Mouse (Mus musculus): ENCODE data around the gene Chn2. TPM values are rescaled to one million over a fixed set of nuclear protein-coding genes. Genes with fewer than 3 reads are reported as not detected.
A peak's percentile ranks its signal among the peaks of the same experiment; 100 is the strongest.

The Chn2 gene
- 11.9 and 12.4 TPM in 2 replicates for polyA plus RNA-seq (2015; fragmentation: Nextera tagmentation; extraction: Ambion mirVana)

DNA sequence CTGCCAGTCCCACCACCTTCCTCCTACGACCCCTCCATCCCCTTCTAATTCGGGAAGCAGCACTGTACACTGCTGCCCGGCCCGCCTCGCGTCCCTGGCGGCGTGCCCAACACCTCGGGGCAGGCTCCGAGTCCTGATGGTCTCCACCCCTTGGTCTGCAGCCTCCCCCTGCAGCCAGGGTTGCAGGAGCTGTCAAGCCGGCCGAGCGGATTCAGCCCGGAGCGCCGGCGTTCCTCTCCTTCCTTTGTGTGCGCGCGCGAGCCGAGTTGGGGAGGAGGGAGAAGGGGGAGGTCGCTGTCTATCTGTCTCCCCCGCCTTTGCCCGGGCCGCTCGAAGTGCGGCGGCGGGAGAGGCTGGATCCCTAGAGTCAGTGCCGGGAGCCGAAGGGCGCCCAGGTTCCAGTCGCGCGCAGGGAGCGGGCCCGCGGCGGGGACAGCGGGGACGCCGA lies at the start of gene Chn2:
Chn2 (plus strand) TSS at position 198 of the 448 bp plus-strand sequence.
- Histone ChIP-seq H3K4me2 (replicated peaks) (peak within 1 kb of the TSS; percentile 92), H3K4me3 (peak within 1 kb of the TSS; percentile 72), H3K27ac (peak within 1 kb of the TSS; percentile 74), H3K9me3 (no peaks in the 10 kb centered on the region; the same call in 1 of the 2 replicates), H3K27me3 (peaks cover 43% of the 10 kb centered on the region), H3K4me1 (peaks cover 30% of the 10 kb centered on the region), H3K9ac (peak within 1 kb of the TSS; percentile 82), H3K36me3 (no peaks in the 10 kb centered on the region)
- peak; percentile 64; the same call in 1 of the 2 replicates for ATAC-seq (ENCODE audit: low FRiP score, low read depth)
- WGBS, result under 1% methylated on average over 33 of the region's 43 CpGs

DNA sequence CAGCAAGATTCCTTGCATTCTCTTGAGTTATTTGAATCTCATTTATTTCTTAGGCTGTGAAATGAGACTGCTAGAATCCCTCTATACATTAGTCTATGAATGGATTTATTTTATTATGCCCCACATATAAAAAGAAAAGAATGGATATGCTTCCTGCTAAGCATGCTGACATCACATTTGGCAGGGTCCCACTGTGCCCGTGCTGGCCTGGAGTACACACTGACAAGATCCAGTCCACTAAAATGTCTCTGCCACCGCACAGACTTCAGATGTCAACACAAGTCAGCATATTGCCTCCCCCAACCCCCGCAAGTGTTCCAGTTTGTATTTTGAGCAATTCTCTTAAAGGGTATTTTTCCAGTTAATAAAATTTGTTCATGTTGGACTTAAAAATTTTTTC lies 47.0 kb upstream of the Chn2 start:
- no peak overlapping the region for H3K27ac ChIP-seq
- no peak for ATAC-seq (ENCODE audit: low FRiP score, low read depth)
- peaks cover 11% of the 10 kb centered on the region for H3K9me3 ChIP-seq
- H3K4me1 ChIP-seq, result peaks cover 5% of the 10 kb centered on the region; the same call in 1 of the 2 replicates
- H3K4me2 ChIP-seq (replicated peaks), result no peak overlapping the region
- WGBS, result 69% methylated on average over 3 of the region's 3 CpGs
- no peaks in the 10 kb centered on the region for H3K27me3 ChIP-seq
- no peak overlapping the region for H3K9ac ChIP-seq
- no peaks in the 10 kb centered on the region for H3K36me3 ChIP-seq
- H3K4me3 ChIP-seq, result no peak overlapping the region

DNA sequence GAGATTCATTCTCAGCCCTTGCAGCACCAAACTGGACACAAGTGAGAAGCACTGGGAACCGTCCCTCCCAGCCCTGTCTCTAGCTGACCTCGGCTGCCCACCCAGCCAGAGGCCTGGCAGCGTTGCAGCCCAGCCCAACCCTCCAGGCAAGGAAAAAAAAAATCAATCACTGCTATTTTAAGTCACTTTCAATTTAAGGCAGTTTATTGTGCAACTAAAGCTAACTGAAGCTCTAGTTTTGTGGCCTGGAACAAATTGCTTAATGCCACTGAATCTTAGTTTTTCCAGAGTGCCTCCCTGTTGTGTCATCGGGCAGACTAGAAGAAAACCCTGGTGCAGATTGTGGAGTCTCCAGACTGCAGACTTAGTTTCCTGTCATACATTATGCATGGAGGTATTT lies 43.8 kb upstream of the Chn2 start:
- Histone ChIP-seq H3K4me3 (no peak overlapping the region), H3K4me2 (replicated peaks) (no peak overlapping the region), H3K4me1 (peaks cover 5% of the 10 kb centered on the region; the same call in 1 of the 2 replicates), H3K9ac (no peak overlapping the region), H3K9me3 (peaks cover 11% of the 10 kb centered on the region), H3K27ac (no peak overlapping the region), H3K27me3 (no peaks in the 10 kb centered on the region), H3K36me3 (no peaks in the 10 kb centered on the region)
- ATAC-seq (ENCODE audit: low FRiP score, low read depth), result no peak
- WGBS, result 48% methylated on average over 4 of the region's 4 CpGs

DNA sequence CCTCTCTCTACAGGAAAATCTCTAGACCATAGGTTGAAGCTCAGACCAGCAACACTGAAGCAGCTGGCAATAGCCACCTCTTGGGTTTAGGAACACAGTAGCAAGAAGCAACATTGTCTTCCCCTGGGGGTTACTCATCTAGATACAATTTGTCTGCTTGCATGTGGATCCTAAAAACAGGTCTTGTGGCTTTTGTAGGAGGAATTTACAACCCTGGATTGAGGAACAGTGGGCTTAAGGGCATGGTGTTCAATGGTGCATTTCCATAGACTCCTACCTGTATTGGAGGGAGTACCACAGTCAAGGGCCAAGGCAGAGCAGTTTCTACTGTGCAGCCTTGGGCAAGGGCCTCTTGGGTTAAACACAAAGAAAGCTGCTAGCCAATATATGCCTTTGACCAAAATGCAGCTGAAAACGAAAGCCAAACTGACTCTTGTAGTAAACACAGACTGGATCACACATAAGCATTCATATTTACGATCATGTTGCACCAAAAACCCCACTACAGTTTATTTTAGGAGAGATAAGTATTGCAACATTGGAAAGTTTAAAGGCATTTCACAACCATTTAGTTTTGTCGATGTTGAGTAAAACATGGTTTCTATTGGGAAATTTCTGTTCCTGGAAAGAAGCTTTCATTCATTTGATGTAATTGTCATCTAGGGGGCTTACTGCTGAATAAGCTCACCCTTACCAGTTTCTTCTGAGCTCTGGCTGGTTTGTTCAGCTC lies 43.0 kb upstream of the Chn2 start:
- Histone ChIP-seq H3K9ac (no peak overlapping the region), H3K27me3 (no peaks in the 10 kb centered on the region), H3K4me3 (no peak overlapping the region), H3K9me3 (peaks cover 11% of the 10 kb centered on the region), H3K36me3 (no peaks in the 10 kb centered on the region), H3K4me1 (peaks cover 5% of the 10 kb centered on the region; the same call in 1 of the 2 replicates), H3K27ac (no peak overlapping the region), H3K4me2 (replicated peaks) (no peak overlapping the region)
- ATAC-seq (ENCODE audit: low FRiP score, low read depth), result no peak
- WGBS, result 85% methylated on average over 3 of the region's 3 CpGs

DNA sequence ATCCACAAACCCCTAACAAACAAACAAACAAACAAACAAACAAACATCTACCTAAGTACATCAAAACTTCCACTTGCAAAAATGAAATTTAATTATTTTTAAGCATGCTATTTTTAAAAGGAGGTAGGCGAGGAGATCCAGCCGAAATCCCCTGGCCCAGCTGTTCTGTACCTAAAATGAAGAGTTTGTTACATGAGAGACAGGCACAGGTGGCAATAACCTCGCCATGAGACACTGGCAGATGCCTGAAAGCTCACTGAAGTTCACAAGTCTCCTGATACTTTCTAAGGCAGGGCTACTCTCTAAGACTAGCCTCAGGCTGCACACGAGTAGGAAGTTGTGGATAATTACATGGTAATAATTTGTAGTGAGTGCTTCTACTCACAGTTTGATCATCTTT lies 34.1 kb upstream of the Chn2 start:
- WGBS, result 55% methylated on average over 4 of the region's 4 CpGs
- no peak overlapping the region for H3K4me2 ChIP-seq (replicated peaks)
- no peak overlapping the region for H3K9ac ChIP-seq
- ATAC-seq (ENCODE audit: low FRiP score, low read depth), result no peak
- H3K27ac ChIP-seq, result no peak overlapping the region
- H3K4me3 ChIP-seq, result no peak overlapping the region
- peaks cover 22% of the 10 kb centered on the region for H3K4me1 ChIP-seq
- no peaks in the 10 kb centered on the region for H3K9me3 ChIP-seq
- peaks cover 5% of the 10 kb centered on the region; the same call in 1 of the 2 replicates for H3K27me3 ChIP-seq
- no peaks in the 10 kb centered on the region for H3K36me3 ChIP-seq

DNA sequence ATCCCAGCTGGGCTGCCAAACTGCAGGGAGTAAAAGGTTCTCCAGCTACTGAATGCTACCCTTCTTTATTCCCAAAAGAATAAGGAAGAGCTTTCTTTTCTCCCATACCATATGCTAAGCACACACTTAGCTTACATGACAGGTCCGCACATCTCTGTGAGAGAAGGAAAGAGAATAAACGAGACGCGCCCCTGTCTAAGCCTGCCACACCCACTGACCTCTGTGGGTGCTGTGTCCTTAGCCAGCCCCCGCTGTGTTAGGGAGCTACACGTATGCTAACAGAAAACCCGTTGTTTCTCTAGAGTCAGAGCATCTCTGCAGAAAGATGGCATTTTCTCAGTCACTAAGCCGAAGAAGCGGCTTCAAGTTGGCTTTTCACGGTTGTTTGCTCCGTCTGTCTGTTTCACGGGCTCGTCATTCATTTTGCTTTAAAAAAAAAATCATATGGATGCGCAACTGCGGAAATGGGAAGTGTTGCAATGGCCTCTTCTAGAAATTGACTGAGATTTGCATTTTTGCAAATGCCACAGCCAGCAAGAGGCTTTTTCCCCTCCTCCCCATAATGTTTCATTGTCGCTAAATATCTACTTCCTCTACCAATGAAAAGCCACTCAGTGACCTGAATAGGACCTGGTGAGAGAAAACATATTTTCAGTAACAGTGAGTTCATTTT lies 30.8 kb upstream of the Chn2 start:
- Histone ChIP-seq H3K36me3 (no peaks in the 10 kb centered on the region), H3K4me3 (no peak overlapping the region), H3K4me2 (replicated peaks) (no peak overlapping the region), H3K27ac (no peak overlapping the region), H3K9ac (no peak overlapping the region), H3K4me1 (peaks cover 28% of the 10 kb centered on the region), H3K27me3 (peaks cover 5% of the 10 kb centered on the region; the same call in 1 of the 2 replicates), H3K9me3 (no peaks in the 10 kb centered on the region)
- ATAC-seq (ENCODE audit: low FRiP score, low read depth), result no peak
- 86% methylated on average over 16 of the region's 16 CpGs for WGBS

DNA sequence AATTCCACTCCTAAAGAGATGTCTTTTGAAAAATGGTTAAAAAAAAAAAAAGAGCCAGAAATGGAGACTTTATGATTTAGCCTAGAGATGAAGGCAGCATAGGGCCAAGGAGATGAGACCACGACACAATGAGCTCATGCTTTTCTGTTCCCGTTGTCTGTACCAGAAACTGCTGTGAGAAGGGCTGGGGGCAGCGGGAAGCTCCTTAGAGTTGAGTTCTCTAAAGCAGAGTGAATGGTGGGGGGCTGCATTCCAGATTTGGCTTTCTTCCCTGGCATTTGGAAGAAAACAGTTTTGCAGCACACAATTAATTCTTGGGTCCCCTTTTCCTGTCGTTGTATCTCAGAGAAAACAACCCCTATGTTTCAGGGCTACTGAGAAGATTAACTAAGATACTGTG lies 30.1 kb upstream of the Chn2 start:
- H3K27ac ChIP-seq, result no peak overlapping the region; the same call in 1 of the 2 replicates
- H3K27me3 ChIP-seq, result peaks cover 5% of the 10 kb centered on the region; the same call in 1 of the 2 replicates
- H3K36me3 ChIP-seq, result no peaks in the 10 kb centered on the region

DNA sequence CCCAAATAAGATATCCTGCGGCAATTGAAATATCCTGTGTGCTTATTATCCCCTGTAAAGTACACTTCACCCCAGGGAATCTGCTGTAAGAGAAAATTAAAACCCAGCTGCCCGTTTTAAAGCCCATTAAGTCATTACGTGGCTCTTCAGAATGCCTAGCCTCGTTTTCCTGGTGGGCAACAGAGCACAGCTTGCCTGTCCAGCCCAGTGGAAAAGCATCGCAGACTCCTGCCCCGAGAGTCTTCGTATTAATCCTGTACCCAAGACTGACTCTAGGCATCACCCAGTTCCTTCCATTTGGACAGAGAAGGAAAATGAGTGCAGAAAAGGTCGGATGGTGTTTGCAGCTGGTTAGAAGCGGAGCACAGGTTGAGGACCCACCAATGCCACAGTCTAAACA lies 29.0 kb upstream of the Chn2 start:
- ATAC-seq (ENCODE audit: low FRiP score, low read depth), result no peak
- Histone ChIP-seq H3K36me3 (no peaks in the 10 kb centered on the region), H3K9me3 (no peaks in the 10 kb centered on the region), H3K4me2 (replicated peaks) (no peak overlapping the region), H3K27ac (no peak overlapping the region), H3K4me3 (no peak overlapping the region), H3K27me3 (peaks cover 5% of the 10 kb centered on the region; the same call in 1 of the 2 replicates), H3K9ac (no peak overlapping the region), H3K4me1 (peaks cover 28% of the 10 kb centered on the region)
- WGBS, result 29% methylated on average over 9 of the region's 9 CpGs

More for the DNA sequence above, 30.1 kb upstream of the Chn2 start:
- no peak for ATAC-seq (ENCODE audit: low FRiP score, low read depth)
- Histone ChIP-seq H3K4me2 (replicated peaks) (no peak overlapping the region), H3K4me1 (peaks cover 28% of the 10 kb centered on the region), H3K9ac (no peak overlapping the region), H3K4me3 (no peak overlapping the region), H3K9me3 (no peaks in the 10 kb centered on the region)
- 43% methylated on average over 4 of the region's 4 CpGs for WGBS

DNA sequence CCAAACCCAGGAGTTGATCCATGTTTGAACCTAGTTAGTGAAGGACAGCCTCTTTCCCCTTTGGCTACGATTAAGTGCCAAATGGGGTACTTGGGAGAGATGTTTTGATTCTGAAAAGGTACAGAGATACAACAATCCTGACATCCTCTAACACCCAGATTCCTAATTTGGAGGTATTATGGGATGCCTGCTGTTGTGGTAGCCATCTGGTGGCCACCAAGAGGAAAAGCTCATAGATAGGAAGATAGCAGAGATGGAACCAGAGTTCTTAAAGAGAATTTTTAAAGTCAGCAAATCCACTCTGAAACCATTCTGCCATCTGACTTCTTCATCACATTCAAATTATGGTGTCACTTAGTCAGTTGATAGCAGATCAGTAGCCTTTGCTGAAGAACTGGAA lies 27.2 kb upstream of the Chn2 start:
- Histone ChIP-seq H3K4me2 (replicated peaks) (no peak overlapping the region), H3K4me3 (no peak overlapping the region), H3K9me3 (no peaks in the 10 kb centered on the region), H3K36me3 (no peaks in the 10 kb centered on the region), H3K9ac (no peak overlapping the region), H3K27me3 (peaks cover 2% of the 10 kb centered on the region; the same call in 1 of the 2 replicates), H3K27ac (no peak overlapping the region), H3K4me1 (peaks cover 24% of the 10 kb centered on the region)
- no peak for ATAC-seq (ENCODE audit: low FRiP score, low read depth)
- WGBS, result 85% methylated on average over 1 of the region's 1 CpGs

DNA sequence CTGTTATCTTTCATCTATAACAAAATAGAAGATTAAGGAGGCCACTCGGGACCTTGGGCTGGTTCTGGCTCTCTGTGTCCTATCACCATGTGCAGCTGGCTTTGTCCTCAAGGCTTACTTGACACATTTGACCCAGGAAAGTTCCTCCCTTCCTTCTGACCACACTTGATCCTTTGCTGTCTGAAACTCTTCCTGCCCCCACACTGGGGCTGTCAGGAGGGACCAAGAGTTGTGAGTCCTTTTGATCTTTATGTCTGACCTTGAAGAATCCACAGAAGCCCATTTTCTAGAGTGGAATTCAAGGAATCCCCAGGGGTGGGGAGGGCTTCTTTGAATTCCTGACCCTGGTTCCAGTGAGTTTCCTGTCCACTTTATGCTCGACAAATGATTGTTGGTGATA lies 21.3 kb upstream of the Chn2 start:
- Histone ChIP-seq H3K27me3 (no peaks in the 10 kb centered on the region), H3K4me2 (replicated peaks) (no peak overlapping the region), H3K4me1 (no peaks in the 10 kb centered on the region), H3K36me3 (no peaks in the 10 kb centered on the region), H3K9ac (no peak overlapping the region), H3K4me3 (no peak overlapping the region), H3K9me3 (no peaks in the 10 kb centered on the region), H3K27ac (no peak overlapping the region)
- no peak for ATAC-seq (ENCODE audit: low FRiP score, low read depth)
- 50% methylated on average over 2 of the region's 2 CpGs for WGBS

DNA sequence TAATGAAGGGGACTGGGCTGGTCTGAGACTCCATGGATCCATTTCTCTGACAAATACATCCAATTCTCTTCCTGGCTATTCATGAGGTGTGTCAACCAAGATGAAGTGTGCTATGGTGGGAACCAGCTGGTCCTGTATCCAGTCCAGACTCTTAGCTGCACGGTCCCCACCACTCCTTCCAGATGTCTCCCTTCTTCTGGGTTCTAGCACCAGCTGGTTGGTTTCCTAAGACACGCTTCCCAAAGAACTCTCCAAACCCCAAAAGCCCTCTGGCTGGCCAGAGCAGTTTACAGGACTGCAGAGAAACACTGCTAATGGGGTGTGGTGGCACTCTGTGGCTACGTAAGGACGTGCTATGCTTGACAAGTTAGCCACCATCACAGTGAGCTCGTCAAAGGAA lies 20.5 kb upstream of the Chn2 start:
- 67% methylated on average over 5 of the region's 5 CpGs for WGBS

DNA sequence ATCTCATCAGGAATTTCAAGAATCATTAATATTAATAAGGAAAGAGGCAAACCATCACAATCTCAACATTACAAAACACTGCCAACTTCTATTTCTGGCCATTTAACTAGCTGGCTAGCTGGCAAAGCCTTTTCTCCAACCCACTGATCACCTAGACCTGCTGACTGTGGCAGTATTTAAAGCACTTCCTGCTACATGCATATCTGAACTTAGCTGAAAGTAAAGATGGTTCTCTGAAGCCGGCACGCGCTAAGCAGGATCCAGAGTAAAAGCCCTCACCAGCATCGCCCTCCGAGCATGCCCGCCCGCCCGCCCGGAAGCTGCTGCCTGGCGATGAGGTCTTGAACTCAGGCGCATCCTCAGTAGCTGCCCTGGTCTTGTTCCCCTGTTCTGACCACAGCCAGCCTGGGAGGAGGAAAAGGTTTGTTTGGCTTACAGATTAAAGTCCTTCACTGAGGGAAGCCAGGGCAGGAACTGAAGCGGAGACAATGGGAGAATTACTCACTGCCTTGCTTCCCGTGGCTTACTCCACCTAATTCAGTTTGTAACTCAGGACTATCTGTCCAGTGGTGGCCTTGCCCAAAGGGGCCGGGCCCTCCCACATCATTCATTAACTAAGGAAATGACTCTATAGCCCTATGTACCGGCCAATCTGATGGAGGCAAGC lies 18.1 kb upstream of the Chn2 start:
- ATAC-seq (ENCODE audit: low FRiP score, low read depth), result no peak
- no peaks in the 10 kb centered on the region for H3K36me3 ChIP-seq
- no peak overlapping the region for H3K4me2 ChIP-seq (replicated peaks)
- H3K9ac ChIP-seq, result no peak overlapping the region
- WGBS, result 85% methylated on average over 15 of the region's 15 CpGs
- H3K27ac ChIP-seq, result no peak overlapping the region
- H3K27me3 ChIP-seq, result no peaks in the 10 kb centered on the region
- H3K4me3 ChIP-seq, result no peak overlapping the region
- H3K9me3 ChIP-seq, result no peaks in the 10 kb centered on the region
- H3K4me1 ChIP-seq, result no peaks in the 10 kb centered on the region

More for the DNA sequence above, 20.5 kb upstream of the Chn2 start:
- H3K4me1 ChIP-seq, result no peaks in the 10 kb centered on the region
- H3K27me3 ChIP-seq, result no peaks in the 10 kb centered on the region
- ATAC-seq (ENCODE audit: low FRiP score, low read depth), result no peak
- H3K9me3 ChIP-seq, result no peaks in the 10 kb centered on the region
- no peak overlapping the region for H3K9ac ChIP-seq
- no peak overlapping the region for H3K4me3 ChIP-seq
- H3K4me2 ChIP-seq (replicated peaks), result no peak overlapping the region
- H3K27ac ChIP-seq, result no peak overlapping the region
- no peaks in the 10 kb centered on the region for H3K36me3 ChIP-seq
